Mouse (Mus musculus): ENCODE measurements around the gene Hal. TPM values are rescaled to one million over a fixed set of nuclear protein-coding genes. Genes with fewer than 3 reads are reported as not detected.

The Hal gene
- total and polyA plus RNA-seq, 2 experiments from 2014 or later, result not detected

DNA sequence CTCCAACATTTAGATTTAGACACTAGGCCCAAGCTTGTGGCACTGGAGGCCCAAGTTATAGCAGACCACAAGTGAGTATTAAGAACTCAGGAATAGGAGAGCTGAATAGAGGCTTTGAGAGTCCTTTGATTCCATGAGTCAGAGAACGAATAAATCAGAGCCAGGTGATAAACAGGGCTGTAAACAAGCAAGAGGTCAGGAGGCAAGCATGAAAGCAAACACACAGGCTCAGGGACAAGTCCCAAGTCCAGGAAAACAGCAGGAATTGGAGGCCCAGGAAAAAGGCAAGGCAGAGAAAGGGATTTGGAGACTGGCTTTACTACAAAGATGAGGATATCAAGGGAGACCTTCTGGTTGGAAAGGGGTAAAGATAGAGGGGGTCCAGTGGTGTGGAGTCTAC is 36.8 kb downstream of the Hal start:
- Histone ChIP-seq H3K4me3 (ENCODE audit: low read depth, low read length) (no peak overlapping the region), H3K4me2 (ENCODE audit: low read depth, low read length) (no peak overlapping the region), H3K36me3 (replicated peaks; ENCODE audit: control insufficient read depth, insufficient read depth, low read length) (no peaks in the 10 kb centered on the region), H3K9me3 (replicated peaks; ENCODE audit: control insufficient read depth, low read length) (no peaks in the 10 kb centered on the region), H3K27me3 (ENCODE audit: control insufficient read depth, insufficient read depth, low read length) (no peaks in the 10 kb centered on the region), H3K4me1 (ENCODE audit: control insufficient read depth, insufficient read depth) (no peaks in the 10 kb centered on the region), H3K27ac (ENCODE audit: low read depth) (no peak overlapping the region), H3K9ac (replicated peaks; ENCODE audit: low read depth, low read length) (no peak overlapping the region)
- TF ChIP-seq CTCF (IDR thresholded peaks at IDR 0.05; ENCODE audit: low read depth) (no peak), EP300 (IDR thresholded peaks at IDR 0.05; ENCODE audit: low read depth) (no peak)
- 84% methylated on average over 1 of the region's 1 CpGs for WGBS
- ATAC-seq (ENCODE audit: insufficient read depth, low read depth), result no peak
- no peak for DNase-seq (ENCODE audit: low spot score)

DNA sequence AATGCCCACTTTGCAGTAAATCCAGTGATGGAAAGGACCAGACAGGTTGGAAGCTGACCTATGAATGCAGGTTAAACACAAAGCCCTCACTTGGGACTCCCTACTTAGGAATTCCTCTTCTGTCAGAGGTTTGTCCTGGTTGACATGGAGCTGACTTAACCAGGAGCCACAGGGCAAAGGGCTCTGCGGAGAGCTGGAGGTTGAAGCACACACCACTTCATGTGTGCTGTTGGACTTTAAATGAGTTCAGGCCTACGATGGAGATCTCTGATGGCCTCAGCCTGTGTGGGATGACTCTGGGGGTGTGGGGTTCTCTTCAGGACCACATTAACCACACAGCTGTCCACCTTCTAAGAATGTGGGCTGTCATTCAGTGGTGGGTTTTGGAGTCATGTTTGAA is 49.7 kb downstream of the Hal start:
- no peak for ATAC-seq (ENCODE audit: insufficient read depth, low read depth)
- DNase-seq (ENCODE audit: low spot score), result no peak
- H3K9ac ChIP-seq (replicated peaks; ENCODE audit: low read depth, low read length), result no peak overlapping the region
- H3K4me3 ChIP-seq (ENCODE audit: low read depth, low read length), result no peak overlapping the region
- no peaks in the 10 kb centered on the region for H3K9me3 ChIP-seq (replicated peaks; ENCODE audit: control insufficient read depth, low read length)
- no peak overlapping the region for H3K27ac ChIP-seq (ENCODE audit: low read depth)
- no peaks in the 10 kb centered on the region for H3K36me3 ChIP-seq (replicated peaks; ENCODE audit: control insufficient read depth, insufficient read depth, low read length)
- peaks cover 7% of the 10 kb centered on the region; the same call in 1 of the 2 replicates for H3K4me1 ChIP-seq (ENCODE audit: control insufficient read depth, insufficient read depth)
- WGBS, result 84% methylated on average over 2 of the region's 2 CpGs
- no peak overlapping the region for H3K4me2 ChIP-seq (ENCODE audit: low read depth, low read length)
- H3K27me3 ChIP-seq (ENCODE audit: control insufficient read depth, insufficient read depth, low read length), result peaks cover 25% of the 10 kb centered on the region
- TF ChIP-seq EP300 (IDR thresholded peaks at IDR 0.05; ENCODE audit: low read depth) (no peak), CTCF (IDR thresholded peaks at IDR 0.05; ENCODE audit: low read depth) (no peak)

- H3K4me1 ChIP-seq (ENCODE audit: control insufficient read depth, insufficient read depth), result peaks cover 7% of the 10 kb centered on the region; the same call in 1 of the 2 replicates
- H3K4me2 ChIP-seq (ENCODE audit: low read depth, low read length), result no peak overlapping the region
- no peaks in the 10 kb centered on the region for H3K36me3 ChIP-seq (replicated peaks; ENCODE audit: control insufficient read depth, insufficient read depth, low read length)
- no peaks in the 10 kb centered on the region for H3K9me3 ChIP-seq (replicated peaks; ENCODE audit: control insufficient read depth, low read length)
- H3K27ac ChIP-seq (ENCODE audit: low read depth), result no peak overlapping the region
- peaks cover 25% of the 10 kb centered on the region for H3K27me3 ChIP-seq (ENCODE audit: control insufficient read depth, insufficient read depth, low read length)
- H3K9ac ChIP-seq (replicated peaks; ENCODE audit: low read depth, low read length), result no peak overlapping the region
- TF ChIP-seq CTCF (IDR thresholded peaks at IDR 0.05; ENCODE audit: low read depth) (no peak), EP300 (IDR thresholded peaks at IDR 0.05; ENCODE audit: low read depth) (no peak)
- whole genome bisulfite sequencing, result 79% methylated on average over 6 of the region's 6 CpGs
- no peak overlapping the region for H3K4me3 ChIP-seq (ENCODE audit: low read depth, low read length)
- ATAC-seq (ENCODE audit: insufficient read depth, low read depth), result no peak
- no peak for DNase-seq (ENCODE audit: low spot score)
These were observed 50.2 kb downstream of the Hal start for GRCm38 (mm10) chr10:93538818-93539217.

DNA sequence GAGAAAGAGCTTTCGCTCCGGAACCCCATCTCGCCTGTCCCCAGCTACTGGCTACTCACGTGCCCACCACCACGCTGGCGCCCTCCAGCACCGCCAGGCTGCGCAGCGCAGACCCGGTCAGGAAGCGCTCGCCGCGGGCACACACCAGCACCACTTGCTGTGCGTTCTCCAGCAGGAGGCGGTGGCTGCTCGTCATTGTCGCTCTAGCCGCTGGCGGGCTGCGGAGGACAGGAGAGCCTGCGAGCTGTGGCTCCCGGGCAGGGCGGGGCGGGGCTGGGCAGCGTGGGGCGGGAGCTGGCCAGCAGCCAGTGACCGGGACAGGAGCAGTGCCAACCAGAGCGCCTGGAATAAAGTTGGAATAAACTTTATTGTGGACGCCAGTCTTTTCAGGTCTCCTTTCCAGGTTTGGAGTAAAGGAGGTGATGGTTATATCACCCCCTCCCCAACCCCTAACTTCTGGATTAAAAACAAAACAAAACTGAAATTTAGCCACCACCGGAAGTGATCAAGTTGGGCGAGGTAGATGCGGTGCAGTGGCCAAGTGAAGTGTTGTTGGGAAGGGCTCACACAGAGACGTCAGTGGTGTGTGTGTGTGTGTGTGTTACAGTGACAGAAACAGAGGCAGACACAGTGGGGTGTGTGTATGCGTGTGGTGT is 51.3 kb downstream of the Hal start, which contains the start of gene Amdhd1:
Amdhd1 (minus strand) TSS at position 259 of the 656 bp plus-strand sequence.
- Histone ChIP-seq H3K4me2 (ENCODE audit: low read depth, low read length) (peak within 1 kb of the TSS; percentile 75), H3K9me3 (replicated peaks; ENCODE audit: control insufficient read depth, low read length) (no peaks in the 10 kb centered on the region), H3K27ac (ENCODE audit: low read depth) (no peak within 1 kb of the TSS), H3K4me3 (ENCODE audit: low read depth, low read length) (peak within 1 kb of the TSS; percentile 54), H3K27me3 (ENCODE audit: control insufficient read depth, insufficient read depth, low read length) (peaks cover 16% of the 10 kb centered on the region; the same call in 1 of the 2 replicates), H3K36me3 (replicated peaks; ENCODE audit: control insufficient read depth, insufficient read depth, low read length) (no peaks in the 10 kb centered on the region), H3K4me1 (ENCODE audit: control insufficient read depth, insufficient read depth) (peaks cover 7% of the 10 kb centered on the region; the same call in 1 of the 2 replicates), H3K9ac (replicated peaks; ENCODE audit: low read depth, low read length) (peak within 1 kb of the TSS; percentile 38; the same call in 1 of the 2 replicates)
- TF ChIP-seq CTCF (IDR thresholded peaks at IDR 0.05; ENCODE audit: low read depth), result peak; percentile 84
- TF ChIP-seq EP300 (IDR thresholded peaks at IDR 0.05; ENCODE audit: low read depth), result no peak
- 2% methylated on average over 34 of the region's 35 CpGs for WGBS
- ATAC-seq (ENCODE audit: insufficient read depth, low read depth) (peak; percentile 96), DNase-seq (ENCODE audit: low spot score) (peak; percentile 84)

- Histone ChIP-seq H3K4me2 (ENCODE audit: low read depth, low read length) (peak within 1 kb of the TSS; percentile 75), H3K27me3 (ENCODE audit: control insufficient read depth, insufficient read depth, low read length) (peaks cover 10% of the 10 kb centered on the region; the same call in 1 of the 2 replicates), H3K4me1 (ENCODE audit: control insufficient read depth, insufficient read depth) (peaks cover 7% of the 10 kb centered on the region; the same call in 1 of the 2 replicates), H3K4me3 (ENCODE audit: low read depth, low read length) (peak within 1 kb of the TSS; percentile 54), H3K9me3 (replicated peaks; ENCODE audit: control insufficient read depth, low read length) (no peaks in the 10 kb centered on the region), H3K27ac (ENCODE audit: low read depth) (no peak within 1 kb of the TSS), H3K9ac (replicated peaks; ENCODE audit: low read depth, low read length) (peak within 1 kb of the TSS; percentile 38; the same call in 1 of the 2 replicates), H3K36me3 (replicated peaks; ENCODE audit: control insufficient read depth, insufficient read depth, low read length) (no peaks in the 10 kb centered on the region)
- WGBS, result 47% methylated on average over 17 of the region's 17 CpGs
- DNase-seq (ENCODE audit: low spot score) (no peak), ATAC-seq (ENCODE audit: insufficient read depth, low read depth) (peak; percentile 12; the same call in 1 of the 2 replicates)
- TF ChIP-seq CTCF (IDR thresholded peaks at IDR 0.05; ENCODE audit: low read depth) (no peak), EP300 (IDR thresholded peaks at IDR 0.05; ENCODE audit: low read depth) (no peak)
These were observed 52.1 kb downstream of the Hal start, which contains the start of gene Ccdc38 for GRCm38 (mm10) chr10:93540431-93541210. Gene Ccdc38 (plus strand): TSS chr10:93540632.

Data from heart, postnatal 0 days (tissue).